Comparison of ENCODE assay signal across 20 mouse cellular contexts in the genomic region with DNA sequence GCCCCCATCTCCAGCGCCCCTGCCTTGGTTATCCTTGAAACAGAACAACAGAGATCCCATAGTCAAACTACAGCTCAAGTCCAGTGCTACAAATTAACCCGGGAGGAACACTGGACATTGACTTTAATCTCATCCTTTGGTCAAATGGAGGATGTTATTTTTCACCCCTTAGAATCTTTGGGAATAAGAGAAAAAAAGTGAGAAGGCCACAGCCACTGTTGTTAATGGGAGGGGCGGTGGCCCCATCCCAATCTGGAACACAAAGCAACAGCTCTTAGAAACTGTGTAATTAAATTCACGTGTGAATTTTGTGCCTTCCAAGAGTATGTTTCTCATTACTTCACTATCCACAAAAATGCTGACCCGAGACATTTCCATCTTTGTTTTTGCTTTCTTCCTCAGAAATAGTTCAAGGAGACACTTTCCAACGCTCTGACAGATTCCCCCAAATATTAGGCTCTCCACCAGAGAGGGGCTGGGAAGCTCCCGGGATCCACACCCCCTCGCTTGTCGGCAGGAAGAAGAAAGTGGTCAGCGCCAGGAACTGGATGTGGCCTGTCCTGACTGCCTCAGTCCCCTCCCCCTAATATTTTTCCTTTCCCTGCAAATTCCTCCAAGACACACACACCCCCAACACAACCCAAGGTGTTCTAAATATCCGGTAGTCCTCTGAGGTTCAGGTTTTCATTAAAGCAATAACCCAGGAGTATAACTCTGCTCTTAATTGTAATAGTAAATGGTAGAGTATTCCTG. TPM values are rescaled to one million over a fixed set of nuclear protein-coding genes. Genes with fewer than 3 reads are reported as not detected.
DNase-seq lines count a peak whose midpoint lies in the region; ATAC-seq and TF ChIP-seq lines count a peak whose summit lies in the region.
"Had no signal": no experiment of that assay in that cellular context is flagged by ENCODE, and none has a peak within 500 bp of the region (broad histone marks: within the 10 kb centered on the region; RNA-seq: fewer than 3 reads in every experiment).

No protein-coding gene starts in this region.

- no peaks in the 10 kb centered on the region for H3K27me3 ChIP-seq in limb, embryonic 14.5 days (ENCODE audit: control insufficient read depth, insufficient read depth, low read length)
- H3K27me3 ChIP-seq in heart, embryonic 10.5 days (ENCODE audit: insufficient read depth, poor library complexity, severe bottlenecking): peaks cover 99% of the 10 kb centered on the region
- H3K27me3 ChIP-seq: CH12.LX had no signal

- peaks cover 67% of the 10 kb centered on the region for H3K36me3 ChIP-seq in limb, embryonic 14.5 days (ENCODE audit: control insufficient read depth, insufficient read depth, low read length)
- no peaks in the 10 kb centered on the region for H3K36me3 ChIP-seq in heart, embryonic 10.5 days
- H3K36me3 ChIP-seq: embryonic facial prominence, embryonic 12.5 days; liver, embryonic 13.5 days had no signal

- DNase-seq in gastrocnemius, adult 2 months: no peak
- no peak for DNase-seq in gastrocnemius, postnatal 4 days (ENCODE audit: low spot score in 2 of 2)
- peak; percentile 47 for DNase-seq in kidney, adult 11 months
- DNase-seq in kidney, postnatal 10 days: peak; percentile 74
- peak; percentile 78 for DNase-seq in limb, embryonic 14.5 days (ENCODE audit: low spot score)
- DNase-seq in heart, embryonic 10.5 days (ENCODE audit: low spot score): no peak
- no peak for DNase-seq in cerebellum, postnatal 36 days
- DNase-seq in left cerebral cortex, postnatal 25 days (ENCODE audit: low spot score in 2 of 2): no peak
- DNase-seq: cerebellum, postnatal 25 days; layer of hippocampus, postnatal 36 days; liver, embryonic 13.5 days; thymus, postnatal 4 days had no signal

- no peaks in the 10 kb centered on the region for H3K9me3 ChIP-seq in limb, embryonic 14.5 days (ENCODE audit: control insufficient read depth, low read length)
- no peaks in the 10 kb centered on the region for H3K9me3 ChIP-seq in heart, embryonic 10.5 days
- H3K9me3 ChIP-seq: embryonic facial prominence, embryonic 12.5 days; liver, embryonic 13.5 days had no signal

- WGBS in limb, embryonic 14.5 days: 5% methylated on average over 11 of the region's 11 CpGs
- WGBS in heart, embryonic 10.5 days: 4% methylated on average over 11 of the region's 11 CpGs

- peaks cover 16% of the 10 kb centered on the region for H3K4me1 ChIP-seq in limb, embryonic 14.5 days (ENCODE audit: control insufficient read depth, insufficient read depth, low read length)
- H3K4me1 ChIP-seq in heart, embryonic 10.5 days: peaks cover 14% of the 10 kb centered on the region
- H3K4me1 ChIP-seq: embryonic facial prominence, embryonic 12.5 days; liver, embryonic 13.5 days had no signal

- H3K4me3 ChIP-seq in gastrocnemius, adult 2 months: peak overlapping the region; percentile 76
- H3K4me3 ChIP-seq in limb, embryonic 14.5 days (replicated peaks; ENCODE audit: low read length): peak overlapping the region; percentile 90
- H3K4me3 ChIP-seq in heart, embryonic 10.5 days: no peak overlapping the region
- H3K4me3 ChIP-seq: embryonic facial prominence, embryonic 12.5 days; liver, embryonic 13.5 days had no signal

- no peak for TF ChIP-seq CTCF in gastrocnemius, adult 2 months (IDR thresholded peaks at IDR 0.05)

- TF ChIP-seq POLR2A in limb, embryonic 14.5 days (IDR thresholded peaks at IDR 0.05; ENCODE audit: borderline replicate concordance, extremely low read depth, insufficient read depth, insufficient read length): no peak

- peak overlapping the region; percentile 100 for H3K9ac ChIP-seq in limb, embryonic 14.5 days (ENCODE audit: low read depth, low read length, severe bottlenecking)
- H3K9ac ChIP-seq: embryonic facial prominence, embryonic 12.5 days; liver, embryonic 13.5 days had no signal

- peak overlapping the region; percentile 93 for H3K27ac ChIP-seq in gastrocnemius, adult 2 months
- peak overlapping the region; percentile 95 for H3K27ac ChIP-seq in limb, embryonic 14.5 days (replicated peaks; ENCODE audit: low read depth, low read length)
- no peak overlapping the region for H3K27ac ChIP-seq in heart, embryonic 10.5 days
- H3K27ac ChIP-seq: embryonic facial prominence, embryonic 12.5 days; liver, embryonic 13.5 days had no signal

- ATAC-seq in limb, embryonic 14.5 days (ENCODE audit: low FRiP score, low read depth): no peak
- ATAC-seq: activated CD4-positive, CD25-positive, alpha-beta regulatory T cell, adult 4 months had no signal

- H3K4me2 ChIP-seq in limb, embryonic 14.5 days (replicated peaks; ENCODE audit: low read depth, low read length, severe bottlenecking): peak overlapping the region; percentile 96
- H3K4me2 ChIP-seq: embryonic facial prominence, embryonic 12.5 days; liver, embryonic 13.5 days had no signal

- intact Hi-C loops in gastrocnemius, adult 2 months (cut with DNase I): no loop called here
- intact Hi-C loops in left cerebral cortex, postnatal 25 days (cut with DNase I): no loop called here

RNA-seq across cellular contexts. Expression of a gene that starts 3.2 kb away (rescaled TPM):
- total RNA-seq in gastrocnemius, adult 2 months (2021): 1 to 10 TPM; 7.5 to 8.8 TPM
- 10 to 100 TPM; 16.5 to 17.7 TPM for total RNA-seq in gastrocnemius, postnatal 4 days (2021)
- polyA plus RNA-seq in limb, embryonic 14.5 days (2012; rRNA removed): 107 and 134 TPM in 2 replicates
- polyA plus RNA-seq in limb, embryonic 14.5 days (2014; fragmentation: Nextera tagmentation; extraction: Ambion mirVana): 39.0 and 45.2 TPM in 2 replicates
- 0.37 and 5.6 TPM in 2 replicates for polyA plus RNA-seq in heart, embryonic 10.5 days (2016; fragmentation: Nextera tagmentation; extraction: Ambion mirVana)
- not detected for total RNA-seq in left cerebral cortex, postnatal 25 days (2021)
- total RNA-seq: layer of hippocampus, postnatal 36 days; monocyte, adult 5-6 weeks had no signal
- polyA plus RNA-seq: embryonic facial prominence, embryonic 12.5 days had no signal

RNA-seq across cellular contexts. Expression of a gene that starts 6.0 kb away (rescaled TPM):
- total RNA-seq in gastrocnemius, adult 2 months (2021): 1 to 10 TPM; 4.7 to 5.0 TPM
- total RNA-seq in gastrocnemius, postnatal 4 days (2021): 10 to 100 TPM; 11.2 to 12.5 TPM
- 15.8 and 17.0 TPM in 2 replicates for polyA plus RNA-seq in limb, embryonic 14.5 days (2012; rRNA removed)
- 8.9 and 10.1 TPM in 2 replicates for polyA plus RNA-seq in limb, embryonic 14.5 days (2014; fragmentation: Nextera tagmentation; extraction: Ambion mirVana)
- polyA plus RNA-seq in heart, embryonic 10.5 days (2016; fragmentation: Nextera tagmentation; extraction: Ambion mirVana): 0.11 and 2.5 TPM in 2 replicates
- not detected for total RNA-seq in left cerebral cortex, postnatal 25 days (2021)
- total RNA-seq: layer of hippocampus, postnatal 36 days; monocyte, adult 5-6 weeks had no signal
- polyA plus RNA-seq: activated CD4-positive, CD25-positive, alpha-beta regulatory T cell, adult 4 months had no signal

RNA-seq across cellular contexts. Expression of a gene that starts 13.0 kb away (rescaled TPM):
- total RNA-seq in gastrocnemius, adult 2 months (2021): 10 to 100 TPM; 17.4 to 17.7 TPM
- 10 to 100 TPM; 31.5 to 32.3 TPM for total RNA-seq in gastrocnemius, postnatal 4 days (2021)
- 111 and 136 TPM in 2 replicates for polyA plus RNA-seq in limb, embryonic 14.5 days (2012; rRNA removed)
- polyA plus RNA-seq in limb, embryonic 14.5 days (2014; fragmentation: Nextera tagmentation; extraction: Ambion mirVana): 117 and 149 TPM in 2 replicates
- 0.30 and 3.6 TPM in 2 replicates for polyA plus RNA-seq in heart, embryonic 10.5 days (2016; fragmentation: Nextera tagmentation; extraction: Ambion mirVana)
- not detected for total RNA-seq in left cerebral cortex, postnatal 25 days (2021)
- total RNA-seq: layer of hippocampus, postnatal 36 days; megakaryocyte-erythroid progenitor cell, adult 5-6 weeks; monocyte, adult 5-6 weeks had no signal
- polyA plus RNA-seq: activated CD4-positive, CD25-positive, alpha-beta regulatory T cell, adult 4 months; lung, embryonic 16.5 days had no signal

RNA-seq across cellular contexts. Expression of a gene that starts 14.5 kb away (rescaled TPM):
- under 1 TPM in 1 of 2 experiments, not detected in 1; 0.82 TPM for total RNA-seq in gastrocnemius, adult 2 months (2021)
- under 1 TPM in 1 of 2 experiments, not detected in 1; 0.73 TPM for total RNA-seq in gastrocnemius, postnatal 4 days (2021)
- 3.2 and 4.6 TPM in 2 replicates for polyA plus RNA-seq in limb, embryonic 14.5 days (2012; rRNA removed)
- 1.1 TPM in 1 of 2 replicates, not detected in the other for polyA plus RNA-seq in limb, embryonic 14.5 days (2014; fragmentation: Nextera tagmentation; extraction: Ambion mirVana)
- polyA plus RNA-seq in heart, embryonic 10.5 days (2016; fragmentation: Nextera tagmentation; extraction: Ambion mirVana): not detected in 2 replicates
- not detected for total RNA-seq in left cerebral cortex, postnatal 25 days (2021)
- total RNA-seq: CH12.LX; hematopoietic stem cell, adult 5-6 weeks; layer of hippocampus, postnatal 36 days; megakaryocyte-erythroid progenitor cell, adult 5-6 weeks had no signal
- polyA plus RNA-seq: activated CD4-positive, CD25-positive, alpha-beta regulatory T cell, adult 4 months; embryonic facial prominence, embryonic 12.5 days; heart, embryonic 14.5 days; liver, embryonic 13.5 days; lung, embryonic 16.5 days had no signal

RNA-seq across cellular contexts. Expression of a gene that starts 14.5 kb away (rescaled TPM):
- 1 to 10 TPM; 2.8 to 3.1 TPM for total RNA-seq in gastrocnemius, adult 2 months (2021)
- 1 to 10 TPM; 3.2 to 4.1 TPM for total RNA-seq in gastrocnemius, postnatal 4 days (2021)
- polyA plus RNA-seq in limb, embryonic 14.5 days (2012; rRNA removed): 12.0 and 15.9 TPM in 2 replicates
- polyA plus RNA-seq in limb, embryonic 14.5 days (2014; fragmentation: Nextera tagmentation; extraction: Ambion mirVana): 2.7 and 3.4 TPM in 2 replicates
- polyA plus RNA-seq in heart, embryonic 10.5 days (2016; fragmentation: Nextera tagmentation; extraction: Ambion mirVana): 0.57 and 3.7 TPM in 2 replicates
- total RNA-seq in left cerebral cortex, postnatal 25 days (2021): not detected
- total RNA-seq: layer of hippocampus, postnatal 36 days; monocyte, adult 5-6 weeks had no signal

Comparison
In these comparisons a context has a peak if more than half of its experiments do, and no peak if none do; other contexts are left out.
1. DNase-seq: peak in kidney, adult 11 months (single experiment), kidney, postnatal 10 days (single experiment) and limb, embryonic 14.5 days (single experiment); none in gastrocnemius, adult 2 months (single experiment), gastrocnemius, postnatal 4 days (0 of 2), heart, embryonic 10.5 days (single experiment), cerebellum, postnatal 36 days (0 of 2) and left cerebral cortex, postnatal 25 days (0 of 2).
2. RNA of a gene that starts 3.2 kb away (total RNA-seq): 16.5 to 17.7 TPM in gastrocnemius, postnatal 4 days and 7.5 to 8.8 TPM in gastrocnemius, adult 2 months; not detected in left cerebral cortex, postnatal 25 days; every median in the first group is over 4 times any median in the second.
3. RNA of a gene that starts 6.0 kb away (total RNA-seq): 11.2 to 12.5 TPM in gastrocnemius, postnatal 4 days and 4.7 to 5.0 TPM in gastrocnemius, adult 2 months; not detected in left cerebral cortex, postnatal 25 days; every median in the first group is over 4 times any median in the second.
4. RNA of a gene that starts 13.0 kb away (total RNA-seq): 31.5 to 32.3 TPM in gastrocnemius, postnatal 4 days and 17.4 to 17.7 TPM in gastrocnemius, adult 2 months; not detected in left cerebral cortex, postnatal 25 days; every median in the first group is over 10 times any median in the second.